Mouse (Mus musculus) thymus, adult 18-20 months (tissue): ENCODE results near the gene Nr6a1.

ENCODE experiments used
- DNase-seq, 2 experiments: peaks; one replicate each; pipeline ENCODE4 v3.0.0; 2022; ENCODE audit warnings: mixed read lengths in 2 of 2

Gene Nr6a1

DNA sequence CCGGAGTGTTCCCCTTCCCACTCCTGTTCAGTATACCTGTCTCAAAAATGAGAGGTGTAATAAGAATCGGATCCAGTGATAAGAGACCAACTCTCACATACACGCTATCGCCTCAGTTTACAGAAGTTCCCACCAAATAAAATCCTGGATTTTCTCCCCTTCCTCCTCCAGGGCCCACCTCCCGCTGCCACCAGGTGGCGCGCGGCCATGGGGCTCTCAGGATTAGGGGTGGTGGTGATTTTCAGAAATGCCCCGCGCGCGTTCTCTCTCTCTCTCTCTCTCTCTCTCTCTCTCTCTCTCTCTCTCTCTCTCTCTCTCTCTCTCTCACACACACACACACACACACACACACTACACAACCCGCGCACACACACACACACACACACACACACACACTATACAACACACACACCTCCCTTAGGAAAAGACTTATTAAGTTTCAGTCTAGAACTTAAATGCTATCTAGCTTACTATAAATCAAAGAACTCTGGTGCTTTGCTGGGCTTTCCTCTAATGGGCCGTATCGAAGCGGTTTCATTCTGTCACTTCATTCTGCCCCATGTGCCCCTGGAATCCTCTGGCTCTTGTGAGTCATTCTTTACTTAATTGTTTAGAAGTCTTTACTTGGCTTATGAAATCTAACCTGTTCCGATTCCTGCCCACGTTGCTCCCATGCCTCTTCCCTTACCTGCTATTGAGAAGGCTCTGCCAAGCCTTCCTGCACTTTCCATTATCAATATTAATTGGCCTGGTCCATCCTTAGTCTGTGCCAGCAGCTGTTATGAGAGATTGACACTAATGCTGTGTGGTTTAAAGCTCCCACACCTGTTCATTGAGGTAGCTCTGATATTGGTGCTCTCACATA, at the start of gene Nr6a1:
Gene Nr6a1, minus strand, starts transcription at position 574 of the 865 bp plus-strand sequence.
- DNase-seq = peak; percentile 20 to 30

DNA sequence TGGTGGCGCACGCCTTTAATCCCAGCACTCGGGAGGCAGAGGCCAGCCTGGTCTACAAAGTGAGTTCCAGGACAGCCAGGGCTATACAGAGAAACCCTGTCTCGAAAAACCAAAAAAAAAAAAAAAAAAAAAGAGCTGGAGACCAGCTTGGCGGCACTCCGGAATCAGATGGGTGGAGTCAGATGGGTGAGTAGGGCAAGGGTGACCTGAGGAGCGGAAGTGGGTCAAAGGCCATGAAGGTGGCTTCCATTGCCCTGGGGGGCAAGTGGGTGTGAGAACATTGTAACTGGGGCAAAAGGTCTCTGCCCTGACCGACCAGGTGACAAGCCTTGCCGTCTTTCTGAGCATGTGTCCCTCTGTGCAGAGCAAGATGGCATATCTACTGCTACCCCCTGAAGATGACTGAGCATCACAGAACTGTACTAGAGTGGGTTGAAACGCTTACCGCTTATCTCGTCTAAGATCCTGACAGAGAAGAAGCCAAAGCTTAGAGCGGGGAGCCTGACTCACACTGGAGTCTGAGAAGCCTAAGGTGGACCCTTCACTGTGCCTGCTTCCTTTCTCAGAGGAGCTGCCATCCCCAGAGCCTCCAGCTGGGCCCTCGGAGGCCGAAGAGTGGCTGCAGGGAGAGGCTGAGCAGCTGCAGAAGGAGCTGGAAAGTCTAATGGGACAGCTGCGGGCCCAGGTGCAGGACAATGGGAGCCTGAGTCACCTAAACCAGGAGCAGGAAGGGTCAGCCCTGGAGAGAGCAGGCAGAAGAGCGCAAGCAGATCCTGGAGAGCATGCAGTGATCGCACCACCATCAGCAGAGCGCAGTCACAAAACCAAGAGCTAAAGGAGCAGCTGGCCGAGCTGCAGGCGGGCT, 48.7 kb upstream of the Nr6a1 start:
- DNase-seq = no peak

DNA sequence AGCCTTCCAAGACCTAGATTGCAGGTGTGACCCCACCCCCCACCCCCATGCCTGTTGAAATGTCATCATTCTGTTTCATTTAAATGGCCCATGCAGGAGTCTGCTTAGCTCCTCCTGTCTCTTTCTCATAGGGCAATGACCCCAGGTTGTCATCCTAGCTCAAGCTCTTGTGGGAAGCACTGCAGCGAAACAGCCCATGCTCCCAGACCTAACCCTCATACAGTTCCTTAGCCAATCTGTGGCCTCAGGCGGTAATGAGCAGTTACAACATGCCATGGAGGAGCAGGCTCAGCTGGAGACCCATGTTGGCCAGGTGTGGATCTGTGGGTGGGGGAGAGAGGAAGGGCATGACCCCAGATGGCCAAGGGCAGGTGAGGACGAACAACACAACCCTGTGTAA, 47.7 kb upstream of the Nr6a1 start:
- DNase-seq = no peak

DNA sequence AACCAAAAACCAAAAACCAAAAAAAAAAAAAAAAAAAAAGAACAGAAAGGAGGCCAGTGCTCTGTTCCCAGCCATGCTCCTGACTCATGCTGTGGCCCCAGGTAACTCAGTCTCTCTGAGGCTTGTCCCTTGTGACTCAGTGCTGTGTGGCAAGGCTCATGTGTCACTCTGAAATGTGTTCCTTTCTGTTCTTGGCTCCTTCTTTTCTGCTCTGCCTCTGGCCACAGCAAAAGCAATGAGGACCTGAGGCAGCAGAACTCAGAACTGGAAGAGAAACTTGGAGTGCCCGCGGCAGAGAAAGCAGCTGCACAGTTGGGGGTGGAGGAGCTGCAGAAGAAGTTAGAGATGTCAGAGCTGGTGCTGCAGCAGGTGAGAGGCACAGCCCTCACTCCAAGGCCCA, 46.7 kb upstream of the Nr6a1 start:
- DNase-seq = no peak

DNA sequence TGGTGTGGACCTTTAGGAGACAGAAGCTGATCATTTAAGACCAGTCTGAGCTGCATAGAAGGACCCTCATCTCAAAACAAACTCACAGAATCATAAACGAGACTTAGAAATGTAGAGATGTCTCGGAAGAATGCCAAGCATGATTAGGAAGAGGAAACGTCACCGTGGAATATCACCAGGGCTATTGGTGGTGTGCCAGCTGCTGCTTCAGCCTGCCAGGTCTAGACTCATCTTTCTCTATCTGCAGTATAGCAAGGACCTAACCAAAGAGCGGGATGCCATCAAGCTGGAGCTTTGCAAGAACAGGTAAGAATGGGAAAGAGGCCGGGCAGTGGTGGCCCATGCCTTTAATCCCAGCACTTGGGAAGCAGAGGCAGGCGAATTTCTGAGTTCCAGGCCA, 46.2 kb upstream of the Nr6a1 start:
- DNase-seq = no peak

DNA sequence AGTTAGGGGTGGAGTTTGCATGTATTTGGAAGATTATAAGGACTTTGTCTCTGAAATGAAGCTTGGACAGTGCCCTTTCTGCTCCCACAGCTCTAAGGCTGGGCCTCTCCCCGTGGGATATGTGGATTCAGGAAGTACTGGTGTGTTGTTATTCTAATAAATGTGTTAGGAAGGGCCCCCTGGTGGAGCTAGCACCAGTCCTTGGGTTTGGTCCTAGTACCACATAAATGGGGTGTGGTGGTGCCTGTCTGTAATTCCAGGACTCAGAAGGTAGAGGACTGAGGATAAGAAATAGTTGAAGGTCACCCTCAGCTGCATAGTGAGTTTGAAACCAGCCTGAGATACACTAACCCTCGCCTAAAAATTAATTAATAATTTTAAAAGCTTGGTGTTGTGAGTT, 45.7 kb upstream of the Nr6a1 start:
- DNase-seq = no peak

DNA sequence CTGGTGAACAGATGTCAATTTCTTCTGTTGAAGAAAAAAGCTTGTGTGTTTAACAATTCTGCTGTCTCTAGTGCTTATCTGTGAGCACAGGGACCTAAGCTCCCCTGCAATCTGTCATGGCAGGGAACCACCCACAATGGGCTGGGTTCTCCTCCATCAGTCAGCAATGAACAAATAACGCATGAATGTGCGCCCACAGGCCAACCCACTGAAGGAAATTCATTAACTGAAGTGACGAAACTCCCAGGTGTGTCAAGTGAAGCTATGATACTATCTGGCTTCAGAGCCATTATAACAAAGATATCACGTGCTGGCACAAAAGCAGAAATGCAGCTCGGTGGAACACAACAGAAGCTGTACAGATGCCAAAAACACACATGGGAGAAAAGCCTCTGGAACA, 42.6 kb upstream of the Nr6a1 start:
- no peak for DNase-seq

DNA sequence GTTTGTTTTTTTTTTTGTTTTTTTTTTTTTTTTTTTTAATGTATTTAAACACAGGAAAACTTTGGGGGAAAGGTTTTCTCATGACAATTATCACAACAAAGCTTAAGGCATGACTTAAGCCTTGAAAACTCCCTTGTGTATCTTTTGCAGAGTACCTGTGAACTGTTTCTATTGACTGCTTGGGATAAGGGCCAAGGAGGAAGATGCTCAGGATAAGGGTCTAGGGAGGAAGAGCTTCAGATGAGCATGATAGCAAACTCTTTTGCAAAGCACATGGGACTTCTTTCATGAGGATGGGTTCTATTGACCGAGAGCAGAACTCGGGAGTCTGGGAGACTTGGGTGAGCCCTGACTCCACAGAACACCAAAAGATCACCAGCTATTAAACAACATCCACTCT, 42.2 kb upstream of the Nr6a1 start:
- DNase-seq = no peak

DNA sequence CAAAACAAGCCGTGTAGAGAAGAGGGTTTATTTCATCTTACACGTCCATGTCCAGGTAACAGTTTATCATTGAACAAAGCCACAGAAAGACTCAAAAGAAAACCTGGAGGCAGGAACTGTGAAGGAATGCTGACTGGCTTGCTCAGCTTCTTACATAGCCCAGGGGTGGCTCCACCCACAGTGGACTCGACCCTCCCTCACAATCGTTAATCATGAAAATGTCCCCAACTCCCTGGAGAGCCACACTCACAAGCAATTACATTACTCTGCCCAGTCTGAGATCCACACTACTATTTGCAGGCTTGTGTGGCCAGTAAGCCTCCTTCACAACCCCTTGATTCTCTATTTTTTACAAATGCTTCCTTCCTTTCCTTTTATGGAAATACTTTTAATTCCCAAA, 36.7 kb upstream of the Nr6a1 start:
- DNase-seq = no peak

DNA sequence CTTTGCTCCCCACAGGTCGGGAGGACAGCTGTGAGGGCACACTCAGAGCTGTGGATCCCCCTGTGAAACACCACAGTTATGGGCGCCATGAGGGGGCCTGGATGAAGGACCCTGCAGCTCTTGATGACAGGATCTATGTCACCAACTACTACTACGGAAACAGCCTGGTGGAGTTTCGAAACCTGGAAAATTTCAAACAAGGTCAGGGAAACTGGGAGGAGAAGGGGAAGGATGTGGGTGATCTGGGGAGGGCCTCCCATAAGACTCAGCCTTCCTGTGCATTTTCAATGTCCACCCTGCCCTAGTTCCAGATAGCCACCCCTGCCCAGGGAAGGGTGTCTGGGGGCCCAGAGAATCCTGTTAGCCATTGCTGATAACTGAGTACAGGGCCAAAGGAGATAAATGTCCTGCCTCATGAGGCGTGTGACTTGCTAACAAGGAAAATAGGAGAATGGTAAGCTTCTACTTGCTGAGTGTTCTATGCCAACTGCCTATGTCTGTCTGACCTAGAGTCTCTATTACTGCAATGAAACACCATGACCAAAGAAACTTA, 30.3 kb upstream of the Nr6a1 start:
- no peak for DNase-seq

DNA sequence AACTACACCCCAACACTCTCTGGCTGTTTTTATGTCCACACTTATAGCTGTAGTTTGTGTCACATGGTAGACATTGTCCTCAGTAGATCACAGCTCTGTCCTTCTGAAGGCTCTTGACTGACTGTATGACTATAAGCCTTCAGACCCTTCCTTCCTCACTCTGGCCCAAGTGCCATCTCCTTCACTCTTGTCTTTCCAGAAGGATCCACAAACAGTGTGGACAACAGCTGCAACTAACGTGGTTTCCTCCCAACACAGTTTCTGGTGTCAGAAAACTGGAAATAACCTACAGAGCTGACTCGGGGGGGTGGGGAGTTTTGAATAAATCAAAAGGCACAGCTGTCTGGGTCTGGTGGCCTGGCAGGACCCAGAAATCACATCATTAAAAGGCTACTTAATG, 28.6 kb upstream of the Nr6a1 start:
- DNase-seq = no peak

DNA sequence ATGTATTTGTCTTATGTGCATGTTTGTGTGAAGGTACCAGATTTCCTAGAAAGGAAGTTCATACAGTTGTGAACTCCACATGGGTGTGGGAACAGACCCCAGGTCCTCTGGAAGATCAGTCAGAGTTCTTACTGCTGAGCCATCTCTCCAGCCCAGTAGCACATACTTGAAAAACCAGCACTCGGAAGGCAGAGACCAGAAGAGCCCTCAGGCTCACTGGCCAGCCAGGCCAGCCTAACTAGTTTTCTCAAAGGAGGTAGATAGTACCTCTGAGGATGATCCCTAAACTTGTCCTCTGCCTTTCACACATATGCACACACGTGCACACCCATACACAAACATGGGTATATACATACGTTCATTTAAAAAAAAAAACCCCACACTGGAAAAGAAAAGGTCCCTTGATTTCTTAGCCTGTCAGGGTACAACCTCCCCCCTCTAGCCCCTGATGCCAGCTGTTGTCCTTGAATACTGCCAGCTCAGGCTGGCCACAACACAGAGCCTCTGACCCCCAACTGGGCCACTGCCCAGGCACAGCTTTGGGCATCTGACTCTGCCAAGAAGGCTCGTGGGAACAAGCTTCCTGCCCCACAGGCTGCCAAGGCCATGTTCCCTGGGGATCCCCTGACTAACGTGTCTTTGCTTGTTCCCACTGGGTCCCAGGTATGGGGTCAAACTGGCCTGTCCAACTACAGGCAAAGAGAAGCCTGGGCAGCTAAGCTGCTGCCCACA, 25.8 kb upstream of the Nr6a1 start:
- DNase-seq = no peak

DNA sequence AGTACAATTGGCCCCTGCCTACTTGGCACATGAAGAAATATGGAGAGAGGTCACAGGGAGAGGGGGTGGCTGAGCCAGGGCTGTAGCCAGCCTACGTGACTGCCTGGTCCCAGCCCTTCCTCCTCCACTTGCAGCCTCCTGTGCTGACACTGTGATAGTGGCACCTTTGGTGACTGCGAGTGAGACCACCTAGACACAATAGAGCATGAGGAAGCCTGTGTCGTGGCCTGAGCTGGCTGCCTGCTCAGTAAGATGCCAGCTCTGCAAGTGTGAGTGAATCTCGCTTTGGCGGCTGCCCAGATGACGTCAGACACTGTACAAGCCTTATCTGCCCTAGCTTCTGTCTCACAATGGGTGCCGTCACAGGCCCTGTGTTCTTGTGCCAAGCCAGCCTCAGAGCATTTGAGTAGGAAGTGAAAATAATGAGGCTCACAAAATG, 22.8 kb upstream of the Nr6a1 start:
- peak in 1 of 2 experiments; percentile 12 for DNase-seq

DNA sequence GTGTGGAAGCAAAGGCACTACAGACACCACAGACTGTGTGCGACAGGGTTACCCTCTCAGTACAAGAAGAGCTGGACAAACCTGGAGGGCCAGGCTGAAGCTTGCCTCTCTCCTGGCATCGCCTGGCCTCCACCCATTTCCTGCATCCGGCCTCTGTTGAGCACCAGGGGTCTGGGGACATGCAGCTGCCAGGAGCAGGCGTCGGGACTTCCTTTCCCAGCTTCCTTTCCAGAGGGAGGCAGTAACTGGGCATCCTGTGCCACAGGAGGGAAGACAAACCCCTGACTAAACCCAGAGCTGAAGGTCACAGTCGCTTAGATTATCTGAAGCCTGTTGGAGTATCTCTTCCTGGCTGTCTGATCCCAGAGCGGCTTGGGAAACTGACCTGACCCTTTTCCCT, 20.1 kb upstream of the Nr6a1 start:
- DNase-seq = no peak

DNA sequence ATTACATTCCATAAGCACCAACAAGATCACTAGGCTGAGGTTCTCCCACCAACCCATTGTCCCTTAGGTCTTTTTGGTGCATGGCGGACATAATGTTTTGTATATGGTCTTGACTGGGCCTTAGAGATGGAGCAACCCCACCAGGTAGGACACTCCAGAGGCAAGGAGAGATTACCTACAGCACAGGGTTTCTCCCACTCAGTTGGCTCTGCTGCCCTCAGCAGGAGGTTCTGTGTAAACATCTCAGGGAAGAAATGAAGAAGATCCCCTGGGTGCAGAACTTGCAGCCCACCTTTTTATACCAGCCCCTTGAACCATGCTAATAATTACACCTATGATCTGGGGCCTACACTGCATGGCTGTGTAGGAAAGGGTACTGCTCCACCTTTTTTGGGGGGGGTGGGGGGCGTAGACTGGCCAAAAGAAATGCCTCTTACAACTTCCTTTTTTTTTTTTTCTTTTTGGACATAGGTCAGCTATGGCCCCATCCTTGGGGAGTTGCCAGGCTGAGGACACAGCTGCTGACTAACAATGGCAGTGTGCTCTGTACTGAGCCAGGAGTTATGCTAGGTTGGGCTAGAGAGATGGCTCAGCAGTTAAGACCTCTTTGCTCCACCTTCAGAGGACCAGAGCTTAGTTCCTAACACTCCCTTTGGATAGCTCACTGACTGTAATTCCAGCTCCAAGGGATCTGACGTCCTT, 17.1 kb upstream of the Nr6a1 start:
- DNase-seq = no peak

DNA sequence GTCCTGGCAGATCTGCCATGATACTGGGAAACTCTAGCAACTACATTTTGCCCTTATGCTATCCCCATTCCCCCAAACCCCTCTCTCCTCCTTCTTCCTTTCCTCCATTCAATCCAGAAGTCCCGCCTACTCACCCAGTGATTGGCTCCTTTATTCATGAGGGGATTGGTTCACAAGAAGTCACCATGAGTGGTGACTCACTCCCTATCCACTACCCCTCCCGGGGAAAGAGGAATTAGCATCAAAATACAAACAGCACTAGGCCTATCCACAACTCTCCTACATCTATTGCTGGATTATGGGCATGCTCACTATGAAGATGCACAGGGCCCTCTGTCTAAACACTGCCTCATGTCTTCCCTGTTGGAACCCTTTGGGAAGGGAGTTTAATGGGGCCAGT, 16.5 kb upstream of the Nr6a1 start:
- no peak for DNase-seq

DNA sequence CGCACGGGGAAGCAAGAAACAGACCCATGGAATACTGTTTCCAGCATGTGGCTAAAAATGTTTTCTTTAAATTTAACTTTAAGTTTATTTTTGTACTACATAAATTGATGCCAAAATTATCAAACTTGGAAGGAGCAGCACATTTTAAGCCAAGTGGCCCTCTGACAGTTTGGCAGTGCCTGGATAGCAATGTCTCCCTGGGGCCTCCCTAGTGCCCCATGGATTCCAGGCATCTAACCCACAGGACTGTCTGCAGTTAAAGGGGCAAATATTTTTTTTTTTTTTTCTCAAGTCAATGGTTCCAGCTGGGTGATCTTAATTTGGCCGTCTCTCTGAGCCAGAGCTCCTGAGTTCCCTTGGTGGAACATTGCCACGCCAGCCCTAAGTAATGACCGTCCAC, 15.7 kb upstream of the Nr6a1 start:
- DNase-seq = no peak

DNA sequence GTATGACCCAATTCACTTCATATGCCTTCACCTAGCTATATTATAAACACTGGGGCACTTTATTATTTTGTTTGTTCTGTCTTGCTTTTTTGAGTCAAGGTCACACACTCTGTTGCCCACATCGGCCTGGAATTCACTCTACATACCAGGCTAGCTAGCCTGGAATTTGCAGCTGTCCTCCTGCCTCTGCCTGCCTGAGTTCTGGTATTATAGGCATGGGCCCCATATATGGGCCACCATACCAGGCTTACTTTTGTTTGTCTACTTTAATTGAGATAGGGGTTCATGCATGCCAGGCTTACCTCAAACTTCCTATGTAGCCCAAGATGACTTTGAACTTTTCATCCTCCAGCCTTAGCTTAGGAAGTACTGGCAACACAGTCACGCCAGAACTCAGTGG, 14.4 kb upstream of the Nr6a1 start:
- DNase-seq = no peak

DNA sequence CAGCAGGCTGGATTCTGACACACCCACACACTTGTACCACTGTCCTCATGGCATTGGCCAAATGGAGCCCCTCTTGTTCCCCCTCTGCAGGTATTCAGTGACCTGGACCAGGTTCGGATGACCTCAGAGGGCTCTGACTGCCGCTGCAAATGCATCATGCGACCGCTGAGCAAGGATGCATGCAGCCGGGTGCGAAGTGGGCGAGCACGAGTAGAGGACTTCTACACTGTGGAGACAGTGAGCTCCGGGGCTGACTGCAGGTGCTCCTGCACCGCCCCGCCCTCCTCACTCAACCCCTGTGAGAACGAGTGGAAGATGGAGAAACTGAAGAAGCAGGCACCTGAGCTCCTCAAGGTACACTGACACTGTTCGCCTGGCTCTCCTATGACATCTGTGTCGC, 13.9 kb upstream of the Nr6a1 start:
- DNase-seq = no peak

DNA sequence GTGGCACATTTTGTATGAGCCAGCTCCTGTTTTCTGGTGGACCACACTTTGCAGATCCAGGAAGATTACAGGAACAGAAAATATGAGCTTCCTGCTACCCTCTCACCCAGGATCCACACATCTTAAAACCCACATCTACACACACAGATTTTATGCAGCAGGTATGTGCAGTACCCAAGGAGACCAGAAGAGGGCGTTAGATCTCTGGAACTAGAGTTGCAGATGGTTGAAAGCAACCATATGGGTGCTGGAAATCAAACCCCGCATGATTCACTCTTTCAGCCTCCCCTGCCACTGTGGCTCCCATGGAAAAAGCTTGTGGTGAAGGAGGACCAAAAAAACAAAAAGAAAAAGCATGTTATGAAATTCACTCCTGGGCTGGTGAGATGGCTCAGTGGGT, 11.6 kb upstream of the Nr6a1 start:
- no peak for DNase-seq

DNA sequence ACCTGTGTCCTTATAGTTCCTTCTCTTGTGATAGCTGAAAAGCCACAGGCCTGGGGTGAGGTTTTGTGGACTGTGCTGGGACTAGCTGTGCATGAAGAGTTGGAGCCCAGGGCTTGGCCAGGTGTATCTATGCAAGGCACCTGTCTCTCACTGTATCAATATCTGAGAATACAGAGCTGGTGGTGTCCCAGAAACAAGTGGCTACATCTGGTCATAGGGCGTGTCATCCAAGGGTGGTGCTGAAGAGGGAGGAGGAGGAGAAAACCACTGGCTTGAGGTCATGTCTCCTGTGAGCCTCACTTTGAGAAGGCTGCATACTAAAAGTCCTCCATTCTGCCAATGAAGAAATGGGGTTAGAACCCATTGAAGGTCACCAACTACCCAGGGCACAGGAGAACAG, 10.5 kb upstream of the Nr6a1 start:
- no peak for DNase-seq

DNA sequence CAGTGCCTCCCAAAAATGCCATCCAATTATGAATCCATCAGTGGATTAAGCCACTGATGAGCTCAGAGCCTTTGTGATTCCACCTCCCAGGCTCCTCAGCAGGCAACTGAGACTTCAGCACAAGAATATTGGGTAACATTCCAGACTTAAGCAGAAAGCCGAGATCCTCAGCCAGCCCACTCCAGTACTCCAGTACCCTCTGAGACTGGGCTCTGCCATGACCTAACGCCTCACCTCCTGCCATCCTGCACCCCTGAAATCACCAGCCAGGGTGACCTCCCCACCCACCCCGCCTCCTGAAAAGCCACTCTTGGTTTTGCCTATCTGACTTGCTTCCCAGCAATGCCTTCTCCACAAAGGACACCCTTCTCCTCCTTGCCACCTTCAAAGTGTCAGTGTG, 9.9 kb upstream of the Nr6a1 start:
- no peak for DNase-seq
